Mouse (Mus musculus) stomach, embryonic 14.5 days (tissue): ENCODE results near the gene Zfp57. TPM values are rescaled to one million over a fixed set of nuclear protein-coding genes. Genes with fewer than 3 reads are reported as not detected.
"Not testable (repeated sequence)": the region's sequence is repeated elsewhere in the genome, so short reads cannot be mapped to it uniquely, and the experiment has no call there.

Source experiments
- ATAC-seq: fragments of 200-750 bp; cut with Nextera tagmentation; 2 replicates; pipeline ENCODE4 v1.8.0; 2017; ENCODE audit warnings: low read depth, moderate TSS enrichment; ENCODE audit not compliant: insufficient number of reproducible peaks, insufficient read depth, low FRiP score
- H3K27ac ChIP-seq: fragments of 300-500 bp; sonication (generic); 2 replicates; pipeline ENCODE4 v1.5.1; 2014; ENCODE audit warnings: mild to moderate bottlenecking, low read length, moderate library complexity, mixed read lengths
- H3K27me3 ChIP-seq: fragments of 300-500 bp; sonication (generic); 2 replicates; pipeline ENCODE4 v1.6.1; 2014; ENCODE audit warnings: low read length, control low read depth, mixed read lengths; ENCODE audit not compliant: control insufficient read depth, insufficient read depth
- H3K36me3 ChIP-seq: fragments of 300-500 bp; sonication (generic); 2 replicates; pipeline ENCODE4 v1.6.1; 2014; ENCODE audit warnings: mild to moderate bottlenecking, control low read depth, low read length, moderate library complexity, mixed read lengths; ENCODE audit not compliant: control insufficient read depth, insufficient read depth
- H3K4me1 ChIP-seq: fragments of 300-500 bp; sonication (generic); 2 replicates; pipeline ENCODE4 v1.6.1; 2014; ENCODE audit warnings: low read length, control low read depth, mixed read lengths; ENCODE audit not compliant: control insufficient read depth, insufficient read depth
- H3K4me2 ChIP-seq: fragments of 300-500 bp; sonication (generic); replicated peaks from 2 replicates; pipeline ENCODE4 v1.6.1; 2014; ENCODE audit warnings: low read depth, low read length, control low read depth
- H3K4me3 ChIP-seq: fragments of 300-500 bp; sonication (generic); 2 replicates; pipeline ENCODE4 v1.5.1; 2014; ENCODE audit warnings: low read depth, low read length, control low read depth
- H3K9ac ChIP-seq: fragments of 300-500 bp; sonication (generic); replicated peaks from 2 replicates; pipeline ENCODE4 v1.6.1; 2014; ENCODE audit warnings: low read depth, mild to moderate bottlenecking, control low read depth, low read length, moderate library complexity, mixed read lengths
- H3K9me3 ChIP-seq: fragments of 300-500 bp; sonication (generic); 2 replicates; pipeline ENCODE4 v1.6.1; 2016; ENCODE audit warnings: low read depth, low read length, control low read depth; ENCODE audit not compliant: control insufficient read depth
- WGBS: fragments of 180-500 bp; shearing (Covaris S2); extraction: QIAGEN DNeasy Blood & Tissue Kit; methylation state at CpG from one replicate; pipeline ENCODE4 v1.1.7; 2014; 5-methylcytosine and 5-hydroxymethylcytosine counted together
- polyA plus RNA-seq: library from polyadenylated mRNA; unstranded; fragments of >200 nt; fragmentation: Nextera tagmentation; extraction: Ambion mirVana; gene quantifications from 2 replicates; pipeline ENCODE4 v1.2.1, GENCODE M21; 2014

Gene Zfp57
- polyA plus RNA-seq, 1 experiment from 2014 or later, result 77.8 TPM

- WGBS, result 85% methylated on average over 6 of the region's 6 CpGs
- not testable (repeated sequence) for H3K36me3 ChIP-seq, H3K9me3 ChIP-seq, H3K4me2 ChIP-seq, H3K9ac ChIP-seq, H3K27ac ChIP-seq, H3K4me1 ChIP-seq, ATAC-seq, H3K4me3 ChIP-seq
- peaks cover 16% of the 10 kb centered on the region; the same call in 1 of the 2 replicates for H3K27me3 ChIP-seq
Observed at GRCm38 (mm10) chr17:36990630-36991029, 10.3 kb upstream of the Zfp57 start.

- 65% methylated on average over 3 of the region's 3 CpGs for WGBS
- Histone ChIP-seq H3K36me3 (no peaks in the 10 kb centered on the region), H3K9me3 (no peaks in the 10 kb centered on the region), H3K4me2 (no peak overlapping the region), H3K4me3 (no peak overlapping the region), H3K27me3 (peaks cover 14% of the 10 kb centered on the region; the same call in 1 of the 2 replicates), H3K4me1 (no peaks in the 10 kb centered on the region), H3K27ac (no peak overlapping the region), H3K9ac (no peak overlapping the region)
- no peak for ATAC-seq
Observed at GRCm38 (mm10) chr17:36992336-36993104, 8.4 kb upstream of the Zfp57 start.

DNA sequence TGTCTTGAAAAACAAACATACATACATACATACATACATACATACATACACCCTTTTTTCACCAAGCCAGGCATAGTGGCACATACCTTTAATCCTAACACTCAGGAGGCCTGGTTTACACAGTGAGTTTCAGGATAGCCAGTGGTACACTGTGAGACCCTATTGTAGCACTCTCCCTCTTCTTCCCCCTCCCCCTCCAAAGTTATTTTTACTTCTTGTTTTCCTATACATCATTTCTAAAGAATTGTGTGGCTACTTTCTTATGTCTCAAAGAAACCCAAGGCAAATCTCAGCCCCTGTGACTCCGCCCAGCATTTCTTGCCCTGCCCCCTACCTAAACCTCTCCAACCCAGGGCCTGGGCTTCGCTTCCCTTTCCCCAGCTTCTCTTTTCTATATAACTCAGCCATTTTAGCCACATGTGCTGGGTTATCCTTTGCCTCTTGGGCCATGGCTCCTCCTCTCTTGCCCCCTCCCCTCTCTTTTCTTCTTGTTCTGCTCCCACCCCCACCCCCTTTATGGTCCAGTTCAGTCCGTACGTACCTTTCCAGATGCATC lies 7.1 kb upstream of the Zfp57 start:
- Histone ChIP-seq H3K4me3 (no peak overlapping the region), H3K27me3 (0 out of 2 replicates have a peak, but pooled peaks cover 4% of the 10 kb centered on the region), H3K9ac (no peak overlapping the region), H3K9me3 (no peaks in the 10 kb centered on the region), H3K27ac (no peak overlapping the region), H3K4me1 (no peaks in the 10 kb centered on the region), H3K4me2 (no peak overlapping the region), H3K36me3 (no peaks in the 10 kb centered on the region)
- no peak for ATAC-seq
- WGBS, result 82% methylated on average over 4 of the region's 4 CpGs

GRCm38 (mm10) chr17:36994528-36994927 lies 6.4 kb upstream of the Zfp57 start:
- no peaks in the 10 kb centered on the region for H3K27me3 ChIP-seq
- no peaks in the 10 kb centered on the region for H3K36me3 ChIP-seq
- 83% methylated on average over 2 of the region's 2 CpGs for WGBS
- no peak overlapping the region for H3K4me2 ChIP-seq
- H3K4me1 ChIP-seq, result no peaks in the 10 kb centered on the region
- H3K9ac ChIP-seq, result no peak overlapping the region
- no peaks in the 10 kb centered on the region for H3K9me3 ChIP-seq
- no peak overlapping the region for H3K4me3 ChIP-seq
- ATAC-seq, result no peak
- H3K27ac ChIP-seq, result no peak overlapping the region

GRCm38 (mm10) chr17:36995448-36995847 lies 5.5 kb upstream of the Zfp57 start:
- Histone ChIP-seq H3K9me3 (no peaks in the 10 kb centered on the region), H3K4me2 (no peak overlapping the region), H3K4me1 (no peaks in the 10 kb centered on the region), H3K4me3 (no peak overlapping the region), H3K9ac (no peak overlapping the region), H3K27ac (no peak overlapping the region), H3K36me3 (no peaks in the 10 kb centered on the region), H3K27me3 (no peaks in the 10 kb centered on the region)
- ATAC-seq, result no peak
- WGBS, result 59% methylated on average over 3 of the region's 3 CpGs

GRCm38 (mm10) chr17:36997033-36997735 lies 3.8 kb upstream of the Zfp57 start:
- no peak overlapping the region for H3K9ac ChIP-seq
- no peak overlapping the region for H3K4me3 ChIP-seq
- no peak overlapping the region for H3K27ac ChIP-seq
- no peak overlapping the region for H3K4me2 ChIP-seq
- H3K4me1 ChIP-seq, result no peaks in the 10 kb centered on the region
- no peaks in the 10 kb centered on the region for H3K9me3 ChIP-seq
- no peaks in the 10 kb centered on the region for H3K36me3 ChIP-seq
- WGBS, result 24% methylated on average over 7 of the region's 7 CpGs
- 0 out of 2 replicates have a peak, but pooled peaks have one; percentile 18 for ATAC-seq
- no peaks in the 10 kb centered on the region for H3K27me3 ChIP-seq

GRCm38 (mm10) chr17:36998477-36998876 lies 2.5 kb upstream of the Zfp57 start:
- Histone ChIP-seq H3K36me3 (no peaks in the 10 kb centered on the region), H3K4me2 (no peak overlapping the region), H3K4me3 (no peak overlapping the region), H3K27ac (no peak overlapping the region), H3K9me3 (no peaks in the 10 kb centered on the region), H3K4me1 (no peaks in the 10 kb centered on the region), H3K27me3 (no peaks in the 10 kb centered on the region), H3K9ac (no peak overlapping the region)
- WGBS, result 70% methylated on average over 2 of the region's 2 CpGs
- ATAC-seq, result no peak

DNA sequence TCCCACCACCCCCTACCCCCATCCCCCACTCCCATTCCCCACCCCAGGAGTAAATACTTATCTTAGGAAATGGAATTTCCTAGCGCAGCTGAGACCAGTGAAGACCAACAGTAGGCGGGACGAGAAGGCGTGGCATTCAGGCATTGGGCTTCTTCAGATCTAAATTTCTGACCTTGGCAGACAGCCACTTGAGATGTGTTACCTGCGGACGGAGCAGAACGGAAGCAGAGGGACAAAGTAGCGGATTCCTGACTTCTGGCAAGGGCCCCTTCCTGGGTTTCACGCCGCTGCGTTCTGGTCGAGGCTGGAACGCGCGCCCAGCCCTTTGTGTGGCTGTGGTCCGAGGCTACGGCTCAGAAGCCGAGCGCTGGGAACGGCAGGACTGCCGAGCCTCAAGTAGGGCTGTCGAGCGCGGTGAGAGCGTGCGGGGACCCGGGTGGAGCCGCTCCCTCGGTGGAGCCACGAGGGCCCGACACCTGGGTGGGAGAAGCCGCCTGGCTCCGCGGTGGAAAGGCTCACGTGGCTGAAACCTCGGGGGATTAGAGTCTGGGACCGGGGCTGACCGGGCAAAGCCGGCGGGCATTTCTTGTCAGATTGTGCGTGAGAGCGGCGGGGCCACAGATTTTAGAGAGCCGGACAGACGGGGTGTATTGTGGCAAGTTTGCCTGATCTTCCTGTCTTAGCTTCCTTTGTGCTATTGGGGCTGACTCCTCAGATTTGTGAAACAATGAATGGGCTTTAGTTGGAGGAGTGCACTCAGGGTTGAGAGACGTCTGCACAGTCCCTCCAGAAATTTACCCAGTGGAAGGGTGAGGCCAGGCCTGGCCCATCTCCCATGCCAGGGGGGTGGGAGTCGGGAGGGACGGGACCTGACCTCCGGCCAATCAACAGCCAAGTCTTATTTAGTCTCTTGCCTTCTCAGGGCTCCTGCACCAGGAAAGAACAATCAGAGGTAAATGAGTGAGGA lies 1.7 kb downstream of the Zfp57 start:
- under 1% methylated on average over 49 of the region's 49 CpGs for WGBS
- Histone ChIP-seq H3K27me3 (no peaks in the 10 kb centered on the region), H3K4me1 (no peaks in the 10 kb centered on the region), H3K9me3 (no peaks in the 10 kb centered on the region), H3K4me3 (peak overlapping the region; percentile 71), H3K4me2 (peak overlapping the region; percentile 76), H3K36me3 (peaks cover 4% of the 10 kb centered on the region), H3K27ac (peak overlapping the region; percentile 87), H3K9ac (peak overlapping the region; percentile 83)
- ATAC-seq, result peak; percentile 87
